Mouse (Mus musculus): Measurements from ENCODE around the gene F11r.

Gene F11r

GRCm38 (mm10) chr1:171438014-171438670 lies 807 bp downstream of the F11r start:
- DNase-seq (ENCODE audit: low spot score): no peak

GRCm38 (mm10) chr1:171439072-171439471 lies 1.7 kb downstream of the F11r start:
- DNase-seq (ENCODE audit: low spot score): no peak

DNA sequence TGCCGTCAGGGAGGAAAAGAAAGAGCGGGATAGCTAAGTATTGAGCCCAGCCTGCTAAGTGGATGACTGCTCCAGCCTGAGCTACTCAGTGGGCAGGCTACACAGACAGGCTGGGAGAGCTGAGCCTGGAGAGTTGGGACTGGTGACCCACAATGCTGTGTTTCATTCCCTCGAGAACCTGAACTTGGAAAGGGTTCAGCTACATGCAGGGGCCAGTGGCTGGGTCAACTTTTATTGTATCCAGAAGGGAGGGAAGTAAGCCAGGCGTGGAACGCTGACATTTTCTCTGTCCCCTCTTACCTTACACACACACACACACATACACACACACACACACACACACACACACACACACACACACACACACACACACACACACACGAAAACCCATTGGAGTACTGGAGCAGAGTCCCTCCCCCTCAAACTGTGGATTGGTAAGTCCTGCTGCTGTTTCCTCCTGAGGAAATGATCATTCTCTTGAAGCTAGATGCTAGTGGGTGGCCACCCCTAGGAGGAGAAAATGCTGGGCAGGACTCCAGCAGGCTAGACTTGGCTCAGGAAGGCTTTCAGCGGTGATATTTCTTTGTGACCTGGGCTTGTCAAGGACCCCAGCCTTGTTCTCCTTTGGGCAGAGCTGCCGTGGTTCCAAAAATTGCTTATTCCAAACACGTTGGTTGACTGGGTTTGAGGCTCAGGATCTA lies 2.8 kb downstream of the F11r start:
- no peak for DNase-seq (ENCODE audit: low spot score)

DNA sequence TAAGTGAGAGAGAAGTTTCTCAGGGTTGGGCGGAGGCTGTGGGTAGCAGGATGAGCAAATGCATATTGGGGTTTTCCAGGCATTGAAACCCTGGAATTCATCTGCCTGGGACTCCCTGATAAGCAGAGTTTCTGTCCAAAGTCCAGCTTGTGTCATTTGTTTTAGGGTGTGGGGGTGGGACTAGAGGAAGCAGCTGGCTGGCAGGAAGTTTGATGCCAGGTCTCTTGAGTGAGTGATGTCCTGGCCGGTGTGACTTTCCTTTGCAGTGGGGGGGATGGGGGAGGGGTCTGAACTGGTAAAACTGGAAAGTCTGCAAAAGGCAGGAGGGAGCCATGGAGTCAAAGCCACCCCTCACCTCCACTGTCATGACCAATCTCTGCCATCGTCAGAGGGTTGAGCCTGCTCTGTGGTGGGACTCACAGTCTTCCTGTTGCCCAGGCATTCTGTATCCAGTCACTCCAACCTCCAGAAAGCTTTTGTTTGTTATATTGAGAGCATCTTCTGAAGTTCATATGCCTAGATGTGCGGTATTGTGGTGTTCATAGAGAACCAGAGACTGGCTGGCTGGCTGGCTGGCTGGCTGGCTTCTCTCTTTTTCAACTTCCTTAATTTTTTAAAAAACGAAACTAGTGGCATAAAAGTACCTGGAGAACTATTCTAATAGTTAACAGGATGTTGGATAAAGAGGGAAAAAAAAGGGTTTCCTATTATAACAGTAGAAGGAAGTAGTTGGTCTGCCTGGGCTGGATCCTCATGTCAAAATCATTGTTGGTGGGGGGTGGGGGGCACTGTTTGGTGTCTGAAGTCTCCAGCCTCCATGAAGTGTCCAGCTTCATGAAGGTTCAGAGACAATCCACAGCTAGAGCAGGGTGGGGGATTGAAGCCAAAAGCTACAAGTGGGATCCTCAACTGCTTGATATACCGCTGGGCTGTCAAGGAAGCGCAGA lies 4.4 kb downstream of the F11r start:
- no peak for DNase-seq (ENCODE audit: low spot score)

DNA sequence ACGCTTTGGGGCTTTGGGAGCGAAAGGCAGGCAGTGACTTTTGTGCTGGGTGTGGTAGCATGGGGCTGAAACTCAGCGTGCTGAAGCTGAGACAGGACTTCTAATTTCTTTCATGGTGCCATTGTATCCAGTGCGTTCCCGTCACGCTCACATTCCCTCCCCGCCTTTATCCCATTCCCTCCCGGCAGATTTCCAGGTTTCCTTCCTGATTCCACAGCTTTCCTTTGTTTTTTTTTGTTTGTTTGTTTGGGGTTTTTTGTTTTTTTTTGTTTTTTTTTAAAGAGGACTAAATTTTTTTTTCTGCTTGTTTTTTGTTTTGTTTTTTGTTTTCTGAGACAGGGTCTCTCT lies 5.1 kb downstream of the F11r start:
- DNase-seq (ENCODE audit: low spot score): no peak

- no peak for DNase-seq (ENCODE audit: low spot score)
Measured at GRCm38 (mm10) chr1:171445050-171445449, 7.7 kb downstream of the F11r start.

- no peak for DNase-seq (ENCODE audit: low spot score)
Measured at GRCm38 (mm10) chr1:171446854-171447253, 9.5 kb downstream of the F11r start.

- DNase-seq (ENCODE audit: low spot score): no peak
Measured at GRCm38 (mm10) chr1:171447692-171448091, 10.4 kb downstream of the F11r start.

GRCm38 (mm10) chr1:171450062-171450461 lies 12.7 kb downstream of the F11r start:
- DNase-seq (ENCODE audit: low spot score): no peak

DNA sequence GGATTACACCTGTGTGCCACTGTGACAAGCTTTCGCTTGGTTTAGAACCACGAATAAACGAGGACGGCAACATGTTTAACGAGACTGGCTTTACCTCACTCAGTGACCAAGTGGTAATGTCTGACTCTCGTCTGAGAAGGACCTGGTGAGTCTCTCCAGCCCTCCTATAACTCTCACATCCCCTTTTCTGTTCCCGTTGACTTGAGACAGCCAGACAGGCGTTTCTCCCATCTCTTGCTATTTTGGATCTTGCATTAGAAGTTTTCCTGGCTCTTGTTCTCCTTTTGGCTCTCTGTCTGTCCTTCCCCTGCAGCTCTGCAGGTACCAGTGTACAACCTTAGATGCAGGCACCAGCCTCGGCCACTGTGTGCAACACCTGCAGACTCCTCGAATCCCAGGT lies 13.7 kb downstream of the F11r start:
- no peak for DNase-seq (ENCODE audit: low spot score)

DNA sequence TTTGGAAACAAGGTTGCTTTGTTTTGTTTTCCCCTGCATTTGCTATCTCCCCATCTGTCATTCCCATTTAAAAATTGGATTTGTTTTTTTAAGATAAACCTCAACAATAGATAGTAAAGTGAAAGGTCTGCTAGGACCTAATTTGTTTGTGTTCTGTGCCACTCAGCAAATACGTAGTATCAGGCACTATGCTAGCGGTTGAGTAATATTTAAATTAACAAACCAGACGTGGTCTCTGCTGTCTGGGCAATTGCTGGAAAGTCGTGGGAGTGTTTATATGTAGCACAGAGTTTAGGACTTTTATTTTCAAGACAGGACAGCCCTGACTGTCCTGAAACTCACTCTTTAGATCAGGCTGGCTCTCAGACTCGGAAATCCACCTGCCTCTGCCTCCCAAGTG lies 15.2 kb downstream of the F11r start:
- no peak for DNase-seq (ENCODE audit: low spot score)

DNA sequence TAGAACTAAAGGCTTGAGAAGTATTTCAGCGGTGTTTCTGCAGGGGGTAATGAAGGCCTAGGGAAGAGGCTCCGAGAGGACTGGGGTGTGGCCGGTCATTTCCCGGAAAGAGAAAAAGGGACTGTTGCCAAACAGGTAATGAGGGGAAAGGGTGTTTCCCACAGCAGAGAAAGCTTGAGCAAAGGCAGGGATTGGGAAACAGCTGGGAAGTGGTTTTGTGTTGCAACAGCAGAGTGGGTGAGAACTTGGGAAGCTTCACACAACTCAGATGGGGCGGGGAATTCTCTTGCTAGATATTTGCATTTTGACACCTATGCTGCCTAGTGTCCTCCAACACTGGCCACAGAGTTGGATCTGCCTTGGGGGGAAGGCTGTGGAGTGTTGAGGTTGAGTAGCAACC lies 15.6 kb downstream of the F11r start:
- no peak for DNase-seq (ENCODE audit: low spot score)

- DNase-seq (ENCODE audit: low spot score): no peak
Measured at GRCm38 (mm10) chr1:171454926-171455325, 17.6 kb downstream of the F11r start.

DNA sequence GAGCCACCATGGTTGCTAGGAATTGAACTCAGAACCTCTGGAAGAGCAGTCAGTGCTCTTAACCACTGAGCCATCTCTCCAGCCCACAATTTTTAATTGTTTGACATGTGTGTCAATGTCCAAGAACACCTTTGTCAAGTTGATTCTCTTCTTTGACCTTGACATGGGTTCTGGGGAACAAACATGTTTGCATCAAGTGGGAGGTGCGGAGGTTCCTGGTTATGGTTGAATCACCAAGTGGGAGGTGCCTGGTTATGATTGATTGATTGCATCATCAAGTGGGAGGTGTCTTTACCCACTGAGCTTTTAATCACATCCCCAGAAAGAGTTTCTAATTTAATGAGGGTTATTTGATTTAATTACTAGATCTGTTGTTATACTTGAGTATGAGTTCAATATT lies 20.2 kb downstream of the F11r start:
- no peak for DNase-seq (ENCODE audit: low spot score)

DNA sequence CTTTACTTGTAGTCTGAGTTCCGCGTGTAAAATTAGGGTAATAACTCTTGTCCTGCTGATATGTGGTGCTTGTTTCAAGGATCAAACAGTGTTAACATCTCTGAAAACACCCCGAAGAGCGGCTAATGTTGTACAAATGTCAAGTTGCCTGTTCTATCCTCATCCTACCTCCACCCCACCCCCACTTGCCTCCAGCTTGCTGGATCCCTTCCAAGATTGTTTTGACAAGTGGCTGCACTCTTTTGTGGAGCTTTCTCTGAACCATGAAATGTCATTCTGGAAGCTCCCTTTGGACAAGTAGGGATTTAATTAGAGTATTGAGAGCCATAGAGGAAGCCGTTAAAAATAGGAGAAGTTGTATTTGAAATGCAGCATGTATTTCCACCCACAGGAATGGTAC lies 22.5 kb downstream of the F11r start:
- DNase-seq (ENCODE audit: low spot score): no peak

DNA sequence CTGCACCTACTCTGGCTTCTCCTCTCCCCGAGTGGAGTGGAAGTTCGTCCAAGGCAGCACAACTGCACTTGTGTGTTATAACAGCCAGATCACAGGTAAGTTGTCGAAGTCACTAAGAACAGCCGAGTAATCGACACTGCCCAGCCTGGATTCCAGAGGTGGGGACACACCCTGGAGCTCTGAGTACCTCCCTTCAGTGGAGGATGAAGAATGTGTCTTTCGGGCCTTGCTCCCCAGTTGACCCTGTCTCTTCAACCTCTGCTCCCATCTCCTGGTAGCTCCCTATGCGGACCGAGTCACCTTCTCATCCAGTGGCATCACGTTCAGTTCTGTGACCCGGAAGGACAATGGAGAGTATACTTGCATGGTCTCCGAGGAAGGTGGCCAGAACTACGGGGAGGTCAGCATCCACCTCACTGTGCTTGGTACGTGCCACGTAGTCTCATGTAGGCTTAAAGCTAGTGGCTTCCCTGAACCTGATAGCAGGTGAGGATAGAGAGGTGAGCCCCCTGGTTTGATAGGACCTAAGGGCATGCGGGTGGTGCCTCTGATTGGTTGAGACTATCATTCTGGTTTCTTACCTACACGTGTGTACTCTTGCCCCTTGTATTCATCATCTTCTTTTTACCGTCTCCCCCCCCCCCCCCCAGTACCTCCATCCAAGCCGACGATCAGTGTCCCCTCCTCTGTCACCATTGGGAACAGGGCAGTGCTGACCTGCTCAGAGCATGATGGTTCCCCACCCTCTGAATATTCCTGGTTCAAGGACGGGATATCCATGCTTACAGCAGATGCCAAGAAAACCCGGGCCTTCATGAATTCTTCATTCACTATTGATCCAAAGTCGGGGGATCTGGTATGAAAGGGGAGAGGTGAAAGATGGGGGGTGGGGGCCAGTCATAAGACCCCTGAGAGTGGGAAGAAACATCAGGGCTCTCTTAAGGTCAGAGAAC lies 23.5 kb downstream of the F11r start:
- no peak for DNase-seq (ENCODE audit: low spot score)

DNA sequence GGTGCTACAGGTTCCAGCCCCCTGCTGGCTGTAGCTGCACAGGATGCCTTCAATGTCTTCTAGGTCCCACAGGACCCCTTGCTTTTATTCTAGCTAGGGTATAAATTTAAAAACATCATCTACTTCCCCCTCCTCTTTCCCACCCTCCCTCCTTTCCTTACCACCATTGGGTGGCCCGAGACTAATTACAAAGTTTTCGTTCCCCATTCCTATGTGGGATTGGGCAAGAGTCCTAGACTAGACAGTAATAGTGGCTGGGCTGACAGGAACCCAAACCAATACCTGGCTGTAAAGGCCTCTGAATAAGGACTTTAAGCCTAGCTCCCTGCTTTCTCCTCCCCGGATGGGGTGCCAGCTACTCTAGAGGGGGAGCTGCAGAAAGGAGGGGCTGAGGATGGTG lies 25.8 kb downstream of the F11r start:
- no peak for DNase-seq (ENCODE audit: low spot score)

DNA sequence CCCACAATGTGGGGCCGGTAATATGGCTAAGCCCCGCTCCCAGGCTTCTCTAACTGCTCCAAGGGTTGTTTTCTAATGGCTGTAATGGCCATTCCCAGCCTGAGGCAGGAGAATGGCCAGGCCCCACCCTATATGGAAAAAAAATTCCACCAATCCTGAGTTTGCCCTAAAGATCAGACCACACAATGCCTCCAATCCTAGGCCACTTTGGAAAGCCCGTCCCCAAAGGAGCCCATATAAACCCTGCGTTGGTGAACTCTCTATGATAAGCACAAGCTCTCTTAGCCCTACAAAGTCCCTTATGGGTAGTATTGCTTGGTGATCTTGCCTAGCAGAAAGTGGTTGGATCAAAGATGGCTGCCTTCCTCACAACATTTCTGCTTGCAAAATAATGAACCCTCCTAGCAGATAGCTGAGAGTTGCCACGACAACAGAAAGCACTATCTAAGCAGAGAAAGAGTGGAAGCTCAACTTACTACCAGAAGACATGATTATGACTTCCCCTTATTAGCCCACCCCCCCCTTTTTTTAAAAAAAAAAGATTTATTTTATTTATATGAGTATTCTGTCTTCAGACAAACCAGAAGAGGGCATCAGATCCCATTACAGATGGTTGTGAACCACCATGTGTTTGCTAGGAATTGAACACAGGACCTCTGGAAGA lies 28.5 kb downstream of the F11r start:
- DNase-seq (ENCODE audit: low spot score): no peak

DNA sequence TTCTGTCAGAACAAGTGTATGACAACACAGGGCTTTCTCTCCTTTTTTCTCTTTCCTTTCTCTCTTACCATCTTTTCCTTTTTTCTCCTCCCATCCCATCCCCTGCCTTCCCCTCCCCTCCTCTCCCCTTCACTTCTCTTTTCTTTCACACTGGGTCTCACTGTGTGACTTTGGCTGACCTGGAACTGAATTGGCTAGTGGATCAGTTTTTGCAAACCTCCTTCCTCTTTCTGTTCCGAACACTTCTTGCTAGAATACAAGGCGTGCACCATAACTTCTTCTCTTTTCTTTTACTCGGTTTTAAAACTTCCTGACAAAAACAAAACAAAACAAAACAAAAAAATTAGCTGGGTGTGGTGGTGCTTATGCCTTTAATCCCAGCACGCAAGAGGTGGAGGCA lies 29.2 kb downstream of the F11r start:
- no peak for DNase-seq (ENCODE audit: low spot score)

DNA sequence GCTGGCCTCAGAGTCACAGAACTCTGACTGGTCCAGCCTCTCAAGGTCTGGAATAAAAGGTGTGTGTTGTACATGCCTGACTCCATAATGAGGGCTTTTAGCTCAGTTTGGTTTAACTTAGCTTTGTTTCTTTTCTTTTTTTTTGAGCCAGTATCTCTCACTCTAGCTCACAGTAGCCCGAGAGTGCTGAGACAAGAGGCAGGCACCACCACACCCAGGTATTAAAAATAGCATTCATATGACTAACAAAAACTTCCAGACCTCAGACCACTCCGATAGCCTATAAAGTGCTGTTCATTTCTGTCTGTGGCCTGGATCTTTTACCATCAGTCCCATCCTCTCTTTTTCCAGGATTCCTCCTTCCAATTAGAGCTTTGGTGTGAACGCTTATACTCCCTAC lies 32.3 kb downstream of the F11r start:
- no peak for DNase-seq (ENCODE audit: low spot score)

- DNase-seq (ENCODE audit: low spot score): peak; percentile 62
Measured at GRCm38 (mm10) chr1:171470371-171470871, 33.1 kb downstream of the F11r start.

Measured in layer of hippocampus, adult 11-12 months (tissue).